8 mouse cellular contexts compared by ENCODE assay signal in the genomic region with DNA sequence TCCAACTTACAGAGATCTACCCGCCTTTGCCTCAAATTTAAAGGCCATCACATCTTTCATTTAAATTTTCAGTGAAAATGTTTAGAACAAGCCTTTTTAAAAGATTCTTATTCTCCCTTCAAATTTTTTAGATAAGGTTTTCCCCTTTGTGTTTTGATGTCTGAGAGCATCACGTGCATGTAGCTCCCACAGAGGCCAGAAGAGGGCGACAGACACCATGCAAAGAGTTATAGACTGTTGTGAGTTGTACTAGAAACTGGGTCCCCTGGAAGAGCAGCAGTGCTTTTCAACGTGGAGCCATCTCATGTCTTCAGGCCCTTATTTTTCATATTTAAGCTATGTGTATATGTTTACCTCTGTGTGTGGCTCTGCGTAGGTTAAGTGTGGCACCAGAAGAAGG. TPM values are rescaled to one million over a fixed set of nuclear protein-coding genes. Genes with fewer than 3 reads are reported as not detected.
DNase-seq lines count a peak whose midpoint lies in the region; ATAC-seq and TF ChIP-seq lines count a peak whose summit lies in the region.

No protein-coding gene starts in this region.

- peaks cover 45% of the 10 kb centered on the region for H3K36me3 ChIP-seq in forebrain, postnatal 0 days (ENCODE audit: insufficient read depth)
- peaks cover 100% of the 10 kb centered on the region for H3K36me3 ChIP-seq in forebrain, embryonic 10.5 days (replicated peaks)
- H3K36me3 ChIP-seq in midbrain, embryonic 14.5 days (ENCODE audit: control insufficient read depth, insufficient read depth, low read length), result peaks cover 85% of the 10 kb centered on the region
- H3K36me3 ChIP-seq in midbrain, embryonic 15.5 days (replicated peaks), result peaks cover 45% of the 10 kb centered on the region
- H3K36me3 ChIP-seq in kidney, embryonic 14.5 days (ENCODE audit: control insufficient read depth, insufficient read depth, low read length), result peaks cover 72% of the 10 kb centered on the region; the same call in 1 of the 2 replicates

- no peak overlapping the region for H3K9ac ChIP-seq in forebrain, postnatal 0 days
- no peak overlapping the region for H3K9ac ChIP-seq in midbrain, embryonic 14.5 days (replicated peaks; ENCODE audit: low read length)
- no peak overlapping the region for H3K9ac ChIP-seq in midbrain, embryonic 15.5 days
- no peak overlapping the region for H3K9ac ChIP-seq in kidney, embryonic 14.5 days (ENCODE audit: low read depth, low read length)

- WGBS in forebrain, postnatal 0 days, result 87% methylated on average over 5 of the region's 5 CpGs
- 83% methylated on average over 5 of the region's 5 CpGs for WGBS in forebrain, embryonic 10.5 days
- WGBS in midbrain, embryonic 14.5 days, result 85% methylated on average over 5 of the region's 5 CpGs
- WGBS in midbrain, embryonic 15.5 days, result 86% methylated on average over 5 of the region's 5 CpGs
- 82% methylated on average over 5 of the region's 5 CpGs for WGBS in kidney, embryonic 14.5 days

- no peak overlapping the region for H3K4me3 ChIP-seq in forebrain, postnatal 0 days (ENCODE audit: low read depth, low read length)
- H3K4me3 ChIP-seq in forebrain, embryonic 10.5 days, result no peak overlapping the region
- no peak overlapping the region for H3K4me3 ChIP-seq in midbrain, embryonic 14.5 days (replicated peaks; ENCODE audit: low read depth, low read length)
- no peak overlapping the region for H3K4me3 ChIP-seq in midbrain, embryonic 15.5 days
- H3K4me3 ChIP-seq in kidney, embryonic 14.5 days (ENCODE audit: low read length), result no peak overlapping the region

- no peak overlapping the region for H3K4me2 ChIP-seq in forebrain, postnatal 0 days (ENCODE audit: low read depth)
- H3K4me2 ChIP-seq in midbrain, embryonic 14.5 days (ENCODE audit: low read length), result no peak overlapping the region
- no peak overlapping the region for H3K4me2 ChIP-seq in midbrain, embryonic 15.5 days
- no peak overlapping the region for H3K4me2 ChIP-seq in kidney, embryonic 14.5 days (replicated peaks; ENCODE audit: low read depth, low read length)

- peak; percentile 4 for DNase-seq in forebrain, postnatal 0 days
- no peak for DNase-seq in forebrain, embryonic 10.5 days (ENCODE audit: extremely low spot score, low spot score)
- peak; percentile 3 for DNase-seq in midbrain, embryonic 14.5 days
- DNase-seq in testis, postnatal 10 days (ENCODE audit: low spot score), result no peak

- no peak overlapping the region for H3K27ac ChIP-seq in forebrain, postnatal 0 days (ENCODE audit: low read depth, low read length)
- H3K27ac ChIP-seq in forebrain, embryonic 10.5 days, result no peak overlapping the region
- H3K27ac ChIP-seq in midbrain, embryonic 14.5 days (replicated peaks; ENCODE audit: low read depth, low read length), result no peak overlapping the region
- no peak overlapping the region for H3K27ac ChIP-seq in midbrain, embryonic 15.5 days
- no peak overlapping the region for H3K27ac ChIP-seq in kidney, embryonic 14.5 days (ENCODE audit: low read depth, low read length)

- peak; percentile 30; the same call in 1 of the 2 replicates for TF ChIP-seq CTCF in forebrain, postnatal 0 days (IDR thresholded peaks at IDR 0.05; ENCODE audit: low read depth)

- no peaks in the 10 kb centered on the region for H3K27me3 ChIP-seq in forebrain, postnatal 0 days (ENCODE audit: insufficient read depth, low read length)
- H3K27me3 ChIP-seq in forebrain, embryonic 10.5 days (ENCODE audit: poor library complexity, severe bottlenecking), result no peaks in the 10 kb centered on the region
- no peaks in the 10 kb centered on the region for H3K27me3 ChIP-seq in midbrain, embryonic 14.5 days (ENCODE audit: control insufficient read depth, insufficient read depth, low read length)
- no peaks in the 10 kb centered on the region for H3K27me3 ChIP-seq in midbrain, embryonic 15.5 days (replicated peaks)
- H3K27me3 ChIP-seq in kidney, embryonic 14.5 days (ENCODE audit: control insufficient read depth, insufficient read depth, low read length), result no peaks in the 10 kb centered on the region

- no peaks in the 10 kb centered on the region for H3K9me3 ChIP-seq in forebrain, postnatal 0 days (ENCODE audit: low read length)
- H3K9me3 ChIP-seq in forebrain, embryonic 10.5 days, result no peaks in the 10 kb centered on the region
- no peaks in the 10 kb centered on the region for H3K9me3 ChIP-seq in midbrain, embryonic 14.5 days (ENCODE audit: control insufficient read depth, low read length)
- no peaks in the 10 kb centered on the region for H3K9me3 ChIP-seq in midbrain, embryonic 15.5 days
- no peaks in the 10 kb centered on the region; the same call in 1 of the 2 replicates for H3K9me3 ChIP-seq in kidney, embryonic 14.5 days (ENCODE audit: control insufficient read depth, low read length)

- no peak for ATAC-seq in forebrain, postnatal 0 days
- ATAC-seq in midbrain, embryonic 14.5 days (ENCODE audit: low FRiP score, low TSS enrichment), result no peak
- no peak for ATAC-seq in midbrain, embryonic 15.5 days (replicated peaks)
- ATAC-seq in activated CD4-positive, CD25-positive, alpha-beta regulatory T cell, adult 4 months, result peak; percentile 52
- peak; percentile 57 for ATAC-seq in megakaryocyte, adult 5-6 weeks (ENCODE audit: poor library complexity, severe bottlenecking)
- ATAC-seq in kidney, embryonic 14.5 days (ENCODE audit: low FRiP score, low TSS enrichment), result no peak

- H3K4me1 ChIP-seq in forebrain, postnatal 0 days (ENCODE audit: insufficient read depth), result no peaks in the 10 kb centered on the region
- H3K4me1 ChIP-seq in forebrain, embryonic 10.5 days, result no peaks in the 10 kb centered on the region
- no peaks in the 10 kb centered on the region for H3K4me1 ChIP-seq in midbrain, embryonic 14.5 days (ENCODE audit: control insufficient read depth, insufficient read depth, low read length)
- no peaks in the 10 kb centered on the region for H3K4me1 ChIP-seq in midbrain, embryonic 15.5 days
- no peaks in the 10 kb centered on the region for H3K4me1 ChIP-seq in kidney, embryonic 14.5 days (ENCODE audit: control insufficient read depth, insufficient read depth, low read length)

RNA-seq across cellular contexts. Expression of a gene that starts 14.9 kb away (rescaled TPM):
- 212 and 233 TPM in 2 replicates for total RNA-seq in forebrain, postnatal 0 days (2014; rRNA removed)
- 68.4 and 94.9 TPM in 2 replicates for polyA plus RNA-seq in forebrain, postnatal 0 days (2015; fragmentation: Nextera tagmentation; extraction: Ambion mirVana)
- polyA plus RNA-seq in forebrain, embryonic 10.5 days (2016; fragmentation: Nextera tagmentation; extraction: Ambion mirVana), result 109 and 110 TPM in 2 replicates
- polyA plus RNA-seq in midbrain, embryonic 14.5 days (2014; fragmentation: Nextera tagmentation; extraction: Ambion mirVana), result 101 and 104 TPM in 2 replicates
- polyA plus RNA-seq in midbrain, embryonic 15.5 days (2015; fragmentation: Nextera tagmentation; extraction: Ambion mirVana), result 89.5 and 96.1 TPM in 2 replicates
- 10 to 100 TPM; 69.3 to 77.1 TPM for polyA plus RNA-seq in activated CD4-positive, CD25-positive, alpha-beta regulatory T cell, adult 4 months (2017; shearing (Covaris generic))
- 95.0 and 104 TPM in 2 replicates for total RNA-seq in megakaryocyte, adult 5-6 weeks (2015)
- total RNA-seq in megakaryocyte, adult 5-6 weeks (2017), result 102 and 106 TPM in 2 replicates
- 78.6 and 84.2 TPM in 2 replicates for polyA plus RNA-seq in kidney, embryonic 14.5 days (2014; fragmentation: Nextera tagmentation; extraction: Ambion mirVana)

RNA-seq across cellular contexts. Expression of a gene that starts 36.6 kb away (rescaled TPM):
- 14.8 and 20.5 TPM in 2 replicates for total RNA-seq in forebrain, postnatal 0 days (2014; rRNA removed)
- polyA plus RNA-seq in forebrain, postnatal 0 days (2015; fragmentation: Nextera tagmentation; extraction: Ambion mirVana), result 6.1 and 7.3 TPM in 2 replicates
- polyA plus RNA-seq in forebrain, embryonic 10.5 days (2016; fragmentation: Nextera tagmentation; extraction: Ambion mirVana), result 7.8 and 8.1 TPM in 2 replicates
- 14.9 and 15.1 TPM in 2 replicates for polyA plus RNA-seq in midbrain, embryonic 14.5 days (2014; fragmentation: Nextera tagmentation; extraction: Ambion mirVana)
- polyA plus RNA-seq in midbrain, embryonic 15.5 days (2015; fragmentation: Nextera tagmentation; extraction: Ambion mirVana), result 9.4 and 10.1 TPM in 2 replicates
- polyA plus RNA-seq in activated CD4-positive, CD25-positive, alpha-beta regulatory T cell, adult 4 months (2017; shearing (Covaris generic)), result 1 to 10 TPM; 7.5 to 9.4 TPM
- 9.4 and 12.9 TPM in 2 replicates for total RNA-seq in megakaryocyte, adult 5-6 weeks (2015)
- 6.9 and 7.2 TPM in 2 replicates for total RNA-seq in megakaryocyte, adult 5-6 weeks (2017)
- polyA plus RNA-seq in kidney, embryonic 14.5 days (2014; fragmentation: Nextera tagmentation; extraction: Ambion mirVana), result 8.6 and 13.5 TPM in 2 replicates

Comparison
In these comparisons a context has a peak if more than half of its experiments do, and no peak if none do; other contexts are left out.
1. DNase-seq: peak in forebrain, postnatal 0 days (single experiment) and midbrain, embryonic 14.5 days (single experiment); none in forebrain, embryonic 10.5 days (single experiment) and testis, postnatal 10 days (single experiment).
2. ATAC-seq: peak in activated CD4-positive, CD25-positive, alpha-beta regulatory T cell, adult 4 months (single experiment) and megakaryocyte, adult 5-6 weeks (single experiment); none in forebrain, postnatal 0 days (single experiment), midbrain, embryonic 14.5 days (single experiment), midbrain, embryonic 15.5 days (single experiment) and kidney, embryonic 14.5 days (single experiment).